Mouse (Mus musculus) MEL (cell line): ENCODE results near the gene Rgs12. TPM values are rescaled to one million over a fixed set of nuclear protein-coding genes. Genes with fewer than 3 reads are reported as not detected.

Source experiments
- DNase-seq: peaks from one replicate; pipeline ENCODE4 v3.0.0; 2011; ENCODE audit warnings: low read depth, low spot score
- H3K27ac ChIP-seq: 2 replicates; pipeline ENCODE4 v1.5.1; 2012; ENCODE audit warnings: low read depth, mild to moderate bottlenecking, control low read depth, low read length, moderate library complexity; ENCODE audit not compliant: control insufficient read depth
- H3K27me3 ChIP-seq, 2 experiments: fragments of 150-350 bp in 1 of 2; sonication (generic) in 1 of 2; 2 replicates each; pipeline ENCODE4 v1.6.1; 2012; ENCODE audit warnings: low read length in 2 of 2, mild to moderate bottlenecking in 2 of 2, improper control_type of control experiment in 1 of 2, moderate library complexity in 1 of 2; ENCODE audit not compliant: insufficient read depth in 2 of 2, control insufficient read depth in 1 of 2
- H3K36me3 ChIP-seq, 2 experiments: 2 replicates each; pipeline ENCODE4 v1.6.1; 2012 to 2014; ENCODE audit warnings: low read length in 2 of 2, improper control_type of control experiment in 1 of 2, inconsistent platforms in 1 of 2, mild to moderate bottlenecking in 1 of 2; ENCODE audit not compliant: insufficient read depth in 2 of 2, control insufficient read depth in 1 of 2
- H3K4me1 ChIP-seq, 2 experiments: fragments of 150-350 bp in 1 of 2; sonication (generic) in 1 of 2; 2 replicates each; pipeline ENCODE4 v1.6.1; 2012; ENCODE audit warnings: low read length in 2 of 2, improper control_type of control experiment in 1 of 2, mild to moderate bottlenecking in 1 of 2; ENCODE audit not compliant: insufficient read depth in 2 of 2, control insufficient read depth in 1 of 2
- H3K4me3 ChIP-seq, 2 experiments: fragments of 150-350 bp in 1 of 2; sonication (generic) in 1 of 2; 2 replicates each; pipeline ENCODE4 v1.5.1; 2012; ENCODE audit warnings: low read depth in 2 of 2, low read length in 2 of 2, mild to moderate bottlenecking in 2 of 2, moderate library complexity in 2 of 2, control low read depth in 1 of 2, improper control_type of control experiment in 1 of 2; ENCODE audit not compliant: control insufficient read depth in 1 of 2, insufficient read depth in 1 of 2
- H3K79me2 ChIP-seq: 2 replicates; pipeline ENCODE4 v1.6.1; 2012; ENCODE audit warnings: mild to moderate bottlenecking, low read length, moderate library complexity; ENCODE audit not compliant: control insufficient read depth, poor library complexity, insufficient read depth
- H3K9ac ChIP-seq: 2 replicates; pipeline ENCODE4 v1.6.1; 2012; ENCODE audit warnings: low read depth, mild to moderate bottlenecking, control low read depth, low read length, moderate library complexity; ENCODE audit not compliant: control insufficient read depth, poor library complexity, severe bottlenecking
- H3K9me3 ChIP-seq: fragments of 150-350 bp; sonication (generic); replicated peaks from 2 replicates; pipeline ENCODE4 v1.6.1; 2012; ENCODE audit warnings: mild to moderate bottlenecking, low read length, improper control_type of control experiment, moderate library complexity; ENCODE audit not compliant: insufficient read depth
- CHD2 ChIP-seq: IDR thresholded peaks from 2 replicates; pipeline ENCODE4 v1.6.1; 2011; ENCODE audit warnings: low read length, improper control_type of control experiment
- CTCF ChIP-seq, 3 experiments: IDR thresholded peaks in 2 of 3; conservative IDR thresholded peaks in 1 of 3; 2 replicates each; pipeline ENCODE4 v1.5.1; 2011 to 2012; ENCODE audit warnings: low read length in 3 of 3, low read depth in 2 of 3, mild to moderate bottlenecking in 2 of 3, improper control_type of control experiment in 1 of 3, inconsistent platforms in 1 of 3, mixed read lengths in 1 of 3, moderate library complexity in 1 of 3; ENCODE audit not compliant: control insufficient read depth in 1 of 3, insufficient read depth in 1 of 3, poor library complexity in 1 of 3, severe bottlenecking in 1 of 3
- GABPA ChIP-seq: IDR thresholded peaks from 2 replicates; pipeline ENCODE4 v1.6.1; 2012; ENCODE audit warnings: low read depth, mild to moderate bottlenecking, inconsistent platforms, low read length, improper control_type of control experiment, moderate library complexity
- GATA1 ChIP-seq: IDR thresholded peaks from 2 replicates; pipeline ENCODE4 v1.6.1; 2011; ENCODE audit warnings: low read depth, low read length, improper control_type of control experiment
- HCFC1 ChIP-seq: IDR thresholded peaks from 2 replicates; pipeline ENCODE4 v1.6.1; 2012; ENCODE audit warnings: low read depth, mild to moderate bottlenecking, inconsistent platforms, low read length, improper control_type of control experiment, moderate library complexity
- KAT2A ChIP-seq: conservative IDR thresholded peaks from 2 replicates; pipeline ENCODE4 v1.6.1; 2012; ENCODE audit warnings: low read depth, low read length, improper control_type of control experiment, inconsistent platforms
- MAFK ChIP-seq: IDR thresholded peaks from 2 replicates; pipeline ENCODE4 v1.6.1; 2011; ENCODE audit warnings: low read depth, mild to moderate bottlenecking, low read length, improper control_type of control experiment, borderline replicate concordance
- MAZ ChIP-seq: IDR thresholded peaks from 2 replicates; pipeline ENCODE4 v1.6.1; 2012; ENCODE audit warnings: low read depth, mild to moderate bottlenecking, inconsistent platforms, low read length, improper control_type of control experiment
- MEF2A ChIP-seq: IDR thresholded peaks from 2 replicates; pipeline ENCODE4 v1.6.1; 2014; ENCODE audit warnings: low read depth, mild to moderate bottlenecking, inconsistent platforms, low read length, improper control_type of control experiment; ENCODE audit not compliant: poor library complexity, insufficient replicate concordance, severe bottlenecking; ENCODE audit errors: extremely low read depth
- MXI1 ChIP-seq: IDR thresholded peaks from 2 replicates; pipeline ENCODE4 v1.6.1; 2011; ENCODE audit warnings: mild to moderate bottlenecking, low read depth, low read length, improper control_type of control experiment
- NRF1 ChIP-seq: IDR thresholded peaks from 2 replicates; pipeline ENCODE4 v1.6.1; 2014; ENCODE audit warnings: low read depth, mild to moderate bottlenecking, inconsistent platforms, low read length, improper control_type of control experiment, moderate library complexity; ENCODE audit not compliant: poor library complexity, insufficient read depth, severe bottlenecking
- POLR2A ChIP-seq, 2 experiments: IDR thresholded peaks; 2 replicates each; pipeline ENCODE4 v1.6.1; 2011 to 2012; ENCODE audit warnings: low read length in 2 of 2, mild to moderate bottlenecking in 2 of 2, control low read depth in 1 of 2, improper control_type of control experiment in 1 of 2, low read depth in 1 of 2, moderate library complexity in 1 of 2; ENCODE audit not compliant: control insufficient read depth in 1 of 2, insufficient read depth in 1 of 2, poor library complexity in 1 of 2
- POLR2AphosphoS2 ChIP-seq: IDR thresholded peaks from 2 replicates; pipeline ENCODE4 v1.6.1; 2011; ENCODE audit warnings: low read length, improper control_type of control experiment
- POLR2AphosphoS5 ChIP-seq: IDR thresholded peaks from 2 replicates; pipeline ENCODE4 v1.6.1; 2012; ENCODE audit warnings: low read depth, borderline replicate concordance, mild to moderate bottlenecking, inconsistent platforms, low read length, moderate library complexity, mixed read lengths
- RAD21 ChIP-seq: IDR thresholded peaks from 2 replicates; pipeline ENCODE4 v1.6.1; 2011; ENCODE audit warnings: mild to moderate bottlenecking, low read depth, low read length, improper control_type of control experiment
- SIN3A ChIP-seq: IDR thresholded peaks from 2 replicates; pipeline ENCODE4 v1.6.1; 2012; ENCODE audit warnings: low read length, improper control_type of control experiment, inconsistent platforms
- SMC3 ChIP-seq: IDR thresholded peaks from 2 replicates; pipeline ENCODE4 v1.6.1; 2011; ENCODE audit warnings: low read depth, low read length, improper control_type of control experiment
- TAL1 ChIP-seq: IDR thresholded peaks from 2 replicates; pipeline ENCODE4 v1.6.1; 2012; ENCODE audit warnings: mild to moderate bottlenecking, inconsistent platforms, low read length, moderate library complexity, mixed read lengths
- TBP ChIP-seq: IDR thresholded peaks from 2 replicates; pipeline ENCODE4 v1.8.0; 2011; ENCODE audit warnings: low read depth, low read length, improper control_type of control experiment
- UBTF ChIP-seq: IDR thresholded peaks from 2 replicates; pipeline ENCODE4 v1.6.1; 2012; ENCODE audit warnings: low read depth, mild to moderate bottlenecking, inconsistent platforms, low read length, improper control_type of control experiment, moderate library complexity, borderline replicate concordance; ENCODE audit not compliant: insufficient read depth
- USF2 ChIP-seq, 2 experiments: IDR thresholded peaks; 2 replicates each; pipeline ENCODE4 v1.6.1; 2011 to 2012; ENCODE audit warnings: improper control_type of control experiment in 2 of 2, low read length in 2 of 2, borderline replicate concordance in 1 of 2, inconsistent platforms in 1 of 2, low read depth in 1 of 2, mild to moderate bottlenecking in 1 of 2; ENCODE audit not compliant: insufficient read depth in 1 of 2
- ZC3H11A ChIP-seq: IDR thresholded peaks from 2 replicates; pipeline ENCODE4 v1.6.1; 2012; ENCODE audit warnings: low read depth, mild to moderate bottlenecking, inconsistent platforms, low read length, improper control_type of control experiment
- ZMIZ1 ChIP-seq: IDR thresholded peaks from 2 replicates; pipeline ENCODE4 v1.6.1; 2012; ENCODE audit warnings: low read depth, mild to moderate bottlenecking, inconsistent platforms, low read length, improper control_type of control experiment, moderate library complexity
- polyA plus RNA-seq, 2 experiments: library from polyadenylated mRNA; stranded (reverse) in 1 of 2; unstranded in 1 of 2; fragments of >175 nt in 1 of 2; fragments of >200 nt in 1 of 2; gene quantifications; 2 replicates each; pipeline versions ENCODE4 v1.2.1 to v1.2.4; 2012; ENCODE audit warnings: low replicate concordance in 2 of 2, low read depth in 1 of 2; ENCODE audit not compliant: insufficient read length in 2 of 2, insufficient read depth in 1 of 2, missing spikeins in 1 of 2
- total RNA-seq: library from RNA; depleted of rRNA; stranded (reverse); fragments of 300-350 nt; gene quantifications from 2 replicates; pipeline ENCODE4 v1.2.3, GENCODE M21; 2012

Rgs12 gene
- total and polyA plus RNA-seq, 3 experiments: 11.9 to 15.4 TPM; not detected in 1

GRCm38 (mm10) chr5:35004769-35005168 is 55.5 kb downstream of the Rgs12 start:
- TF ChIP-seq RAD21 (no peak), SMC3 (no peak), POLR2AphosphoS2 (no peak), POLR2AphosphoS5 (no peak), HCFC1 (no peak), USF2 (IDR thresholded peaks at IDR 0.05; ENCODE audit: borderline replicate concordance in 1 of 2, insufficient read depth in 1 of 2, low read depth in 1 of 2, low read length in 2 of 2) (no peak), MAFK (no peak), POLR2A (IDR thresholded peaks at IDR 0.05; ENCODE audit: control insufficient read depth in 1 of 2, insufficient read depth in 1 of 2, low read depth in 1 of 2, low read length in 2 of 2, poor library complexity in 1 of 2) (no peak), MXI1 (no peak), CHD2 (no peak), TAL1 (no peak), ZMIZ1 (no peak), CTCF (IDR thresholded peaks at IDR 0.05 in 2 of 3, conservative IDR thresholded peaks at IDR 0.05 in 1 of 3; ENCODE audit: control insufficient read depth in 1 of 3, insufficient read depth in 1 of 3, low read depth in 2 of 3, low read length in 3 of 3, poor library complexity in 1 of 3, severe bottlenecking in 1 of 3) (no peak), MEF2A (no peak), TBP (no peak), NRF1 (no peak), SIN3A (no peak), MAZ (no peak), ZC3H11A (no peak)
- Histone ChIP-seq H3K9me3 (no peaks in the 10 kb centered on the region), H3K79me2 (no peaks in the 10 kb centered on the region), H3K4me3 (no peak overlapping the region), H3K36me3 (peaks cover 0 to 3% of the 10 kb centered on the region in 2 experiments; a peak in 1 of 4 replicates), H3K27ac (no peak overlapping the region), H3K4me1 (peaks cover 0 to 6% of the 10 kb centered on the region in 2 experiments; a peak in 2 of 4 replicates), H3K27me3 (no peaks in the 10 kb centered on the region), H3K9ac (no peak overlapping the region)
- no peak for DNase-seq

- no peak overlapping the region for H3K27ac ChIP-seq
Measured at GRCm38 (mm10) chr5:35005659-35006058, 56.4 kb downstream of the Rgs12 start.

More at GRCm38 (mm10) chr5:35005659-35006058, 56.4 kb downstream of the Rgs12 start:
- Histone ChIP-seq H3K4me1 (peaks cover 0 to 6% of the 10 kb centered on the region in 2 experiments; a peak in 2 of 4 replicates), H3K9ac (no peak overlapping the region), H3K4me3 (no peak overlapping the region), H3K36me3 (peaks cover 0 to 3% of the 10 kb centered on the region in 2 experiments; a peak in 1 of 4 replicates), H3K79me2 (no peaks in the 10 kb centered on the region), H3K9me3 (no peaks in the 10 kb centered on the region), H3K27me3 (no peaks in the 10 kb centered on the region)
- TF ChIP-seq NRF1 (no peak), RAD21 (no peak), GABPA (no peak), TBP (no peak), KAT2A (no peak), GATA1 (no peak), UBTF (no peak), USF2 (IDR thresholded peaks at IDR 0.05; ENCODE audit: borderline replicate concordance in 1 of 2, insufficient read depth in 1 of 2, low read depth in 1 of 2, low read length in 2 of 2) (no peak)
- DNase-seq: no peak
